Mouse (Mus musculus): ENCODE results near the gene Tsc22d3. TPM values are rescaled to one million over a fixed set of nuclear protein-coding genes. Genes with fewer than 3 reads are reported as not detected.
"Not testable (repeated sequence)": the region's sequence is repeated elsewhere in the genome, so short reads cannot be mapped to it uniquely, and the experiment has no call there.

The Tsc22d3 gene
- total RNA-seq, 2 experiments from 2014 or later, result 239 to 501 TPM

DNA sequence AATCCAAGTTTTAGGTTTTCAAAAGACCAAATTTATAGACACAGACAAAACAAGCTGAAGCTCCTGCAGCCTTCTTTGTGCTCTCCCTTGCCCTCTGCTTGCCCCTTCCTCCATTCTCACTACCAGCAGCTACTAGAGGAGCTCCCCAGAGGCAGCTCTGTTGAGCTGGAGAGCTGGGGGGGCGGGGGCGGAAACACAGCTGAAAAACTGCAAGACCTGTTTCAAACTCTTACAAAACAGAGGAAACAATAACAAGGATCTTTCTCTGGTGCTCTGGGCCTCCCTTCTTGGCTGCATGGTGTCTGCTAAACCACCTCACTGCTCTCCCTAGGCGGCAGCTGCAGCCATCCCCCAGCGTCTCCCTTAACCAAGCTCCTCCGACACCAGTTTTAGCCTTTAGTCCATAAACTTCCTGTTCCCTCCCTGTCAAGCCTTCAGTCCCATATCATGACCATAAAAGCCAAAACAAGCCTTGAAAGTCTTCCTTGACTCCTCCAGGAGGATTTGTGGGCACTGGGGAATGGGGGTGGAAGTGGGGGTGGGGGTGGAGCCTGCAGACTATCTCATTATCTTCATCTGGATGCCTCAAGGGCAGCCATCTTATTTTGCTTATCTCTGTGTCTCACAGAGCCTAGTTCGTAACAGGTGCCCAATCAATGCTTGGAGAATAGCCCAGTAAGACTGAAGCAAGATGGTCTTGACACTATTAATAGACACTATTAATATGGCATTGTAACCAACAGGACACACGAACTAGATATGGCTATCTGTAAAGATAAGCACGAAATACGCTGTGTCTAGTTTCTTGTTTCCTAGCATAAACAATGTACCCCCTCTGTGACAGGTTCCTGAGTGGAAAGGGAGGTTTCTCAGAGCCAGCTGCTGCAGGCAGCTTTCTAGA, 98.8 kb downstream of the Tsc22d3 start:
- DNase-seq (ENCODE audit: low spot score), result no peak

DNA sequence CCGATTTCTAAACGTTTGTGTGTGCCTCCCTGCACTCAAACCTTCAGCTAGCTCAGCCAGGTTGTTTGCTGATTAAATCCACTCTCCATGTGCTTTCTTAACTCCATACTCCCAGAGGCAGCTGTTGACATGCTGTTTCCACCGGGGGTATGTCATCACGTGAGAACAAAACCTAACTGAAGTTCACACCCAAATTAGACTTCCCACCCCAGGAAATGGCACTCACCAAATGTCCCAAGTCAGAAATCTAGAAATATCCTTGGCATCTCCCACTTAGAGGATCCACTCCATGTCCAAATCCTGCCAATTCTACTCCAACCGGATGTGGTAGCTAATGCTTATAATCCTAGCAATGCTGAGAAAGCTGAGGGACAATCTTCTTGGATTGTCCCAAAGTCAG, 100.2 kb downstream of the Tsc22d3 start:
- DNase-seq (ENCODE audit: low spot score), result no peak

DNA sequence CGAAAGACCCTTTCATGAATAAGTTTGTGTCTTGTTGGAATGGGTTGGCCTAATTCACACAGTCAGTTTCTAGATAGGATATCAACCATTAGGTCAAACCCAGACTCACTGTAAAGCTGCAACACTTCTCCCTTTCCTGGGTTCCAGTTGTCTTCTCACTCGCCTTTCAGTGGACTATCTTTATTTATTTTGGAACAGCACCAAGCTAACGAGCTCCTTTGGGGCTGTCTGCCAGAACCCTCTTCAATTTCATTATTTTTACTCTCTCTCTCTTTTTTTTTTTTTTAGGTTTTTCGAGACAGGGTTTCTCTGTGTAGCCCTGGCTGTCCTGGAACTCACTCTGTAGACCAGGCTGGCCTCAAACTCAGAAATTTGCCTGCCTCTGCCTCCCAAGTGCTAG, 102.0 kb downstream of the Tsc22d3 start:
- DNase-seq (ENCODE audit: low spot score), result not testable (repeated sequence)

DNA sequence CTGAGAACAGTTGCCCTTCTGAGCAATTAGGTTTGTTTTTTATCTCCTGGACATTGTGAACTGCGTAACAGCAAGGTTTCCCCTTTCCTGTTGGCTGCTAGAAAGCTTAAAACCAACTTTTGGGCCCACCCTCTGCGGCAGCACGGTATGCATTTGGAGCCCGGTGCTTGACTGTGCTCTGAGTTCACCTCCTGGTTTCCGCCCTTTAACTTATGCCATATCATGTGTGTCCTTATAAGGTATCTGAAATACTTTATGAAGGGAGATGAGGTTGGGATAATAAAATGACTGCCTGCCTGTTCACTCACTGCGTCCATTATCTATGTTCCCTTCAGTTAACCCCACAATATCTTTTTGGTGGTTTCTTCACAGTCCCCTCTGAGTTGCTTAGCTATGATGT, 106.3 kb downstream of the Tsc22d3 start:
- DNase-seq (ENCODE audit: low spot score), result no peak

DNA sequence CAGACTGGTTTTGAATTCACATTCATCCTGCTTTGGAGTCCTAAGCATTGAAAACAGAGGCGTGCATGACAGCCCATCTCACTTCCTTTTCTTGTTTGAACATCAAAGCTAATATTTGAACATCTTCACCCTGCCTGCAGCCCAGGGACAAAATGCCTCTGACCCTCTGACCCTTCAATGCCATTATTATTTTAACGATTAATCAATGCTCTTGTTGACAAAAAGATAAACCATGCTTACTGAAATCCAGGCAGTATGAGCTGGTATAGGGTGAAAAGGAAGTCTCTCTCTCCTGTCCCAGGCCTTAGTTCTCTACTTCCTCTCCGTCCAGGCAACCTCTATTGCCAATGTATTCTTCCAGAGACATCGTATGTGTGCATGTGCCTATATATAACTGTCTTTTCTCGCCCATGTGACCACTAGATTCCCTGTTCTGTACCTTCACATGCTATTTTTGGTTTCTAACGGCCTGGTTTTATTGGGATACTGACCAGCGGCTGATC, 106.9 kb downstream of the Tsc22d3 start:
- no peak for DNase-seq (ENCODE audit: low spot score)

DNA sequence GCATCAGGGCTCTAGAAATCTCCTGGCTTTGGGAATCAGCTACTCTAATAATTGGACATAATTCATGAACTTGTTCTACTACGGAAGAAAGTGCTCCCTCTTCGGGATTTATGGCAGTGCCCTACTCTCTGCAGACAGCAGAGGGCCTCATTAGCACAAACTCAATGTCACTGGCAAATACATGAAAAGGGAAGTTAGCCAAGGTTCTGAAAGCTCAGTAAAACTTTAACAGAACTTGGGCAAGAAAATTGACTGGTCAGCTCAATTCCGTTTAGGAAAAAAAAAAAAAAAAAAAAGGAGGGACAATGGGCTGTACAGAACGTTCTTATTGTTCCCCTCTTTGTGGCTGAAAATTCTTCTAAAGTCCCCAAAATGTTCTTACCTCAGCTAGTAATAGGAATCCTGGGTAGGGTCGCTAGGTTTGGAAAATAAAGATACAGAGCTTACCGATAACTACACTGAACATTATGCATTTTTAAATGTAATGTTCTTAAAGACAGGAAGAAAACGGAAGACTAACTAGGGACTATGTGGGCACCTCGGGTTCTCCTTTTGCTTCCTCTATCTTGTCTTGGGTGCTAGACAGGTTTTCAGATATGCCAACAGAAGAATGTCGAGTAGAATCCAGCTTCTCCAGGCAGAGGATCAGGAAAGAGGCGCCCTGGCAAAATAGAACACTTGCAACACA, 108.4 kb downstream of the Tsc22d3 start:
- DNase-seq (ENCODE audit: low spot score), result peak; percentile 63

DNA sequence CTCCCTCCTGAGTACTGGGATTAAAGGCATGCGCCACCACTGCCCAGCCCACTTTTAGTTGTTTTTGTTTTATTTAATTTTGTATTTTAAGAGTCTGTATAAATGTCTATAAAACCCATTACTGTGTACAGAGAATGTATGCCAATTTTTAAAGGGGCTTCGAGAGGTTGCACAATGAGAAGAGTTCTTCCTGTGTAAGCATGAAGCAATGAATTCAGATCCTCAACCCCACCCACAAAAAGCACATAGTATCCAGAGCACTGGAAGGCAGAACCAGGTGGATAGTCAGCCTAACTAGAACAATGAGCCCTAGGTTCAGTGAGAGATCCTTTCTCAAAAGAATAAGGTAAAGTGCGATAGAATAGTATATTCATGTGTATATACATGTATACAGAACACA, 110.3 kb downstream of the Tsc22d3 start:
- no peak for DNase-seq (ENCODE audit: low spot score)

Other genes with a start within 250 kb of the Tsc22d3 start
- 10 to 100 TPM; 38.4 to 40.8 TPM for gene Prps1, start 144.0 kb downstream of the Tsc22d3 start, total RNA-seq (2021)
- 1 to 10 TPM; 6.8 to 7.3 TPM for gene Mid2, start 63.9 kb upstream of the Tsc22d3 start, total RNA-seq (2021)
- not detected for gene Tex13b, start 212.8 kb upstream of the Tsc22d3 start, total RNA-seq (2021)